Mouse (Mus musculus): ENCODE data around the gene Elp1. TPM values are rescaled to one million over a fixed set of nuclear protein-coding genes. Genes with fewer than 3 reads are reported as not detected.

The Elp1 gene
- 19.5 and 21.1 TPM in 2 replicates for polyA plus RNA-seq (2021; fragmentation: Nextera tagmentation)
- long read RNA-seq, experiment 1, full-length matches to known transcripts: 5 of 76 reads
- long read RNA-seq, experiment 1, partial matches to known transcripts: 67 of 76 reads
- long read RNA-seq, experiment 1, other reads (novel, unspliced or antisense): 4 of 76 reads
- long read RNA-seq, experiment 2, full-length matches to known transcripts: 60 of 173 reads
- long read RNA-seq, experiment 2, partial matches to known transcripts: 99 of 173 reads
- long read RNA-seq, experiment 2, other reads (novel, unspliced or antisense): 14 of 173 reads

GRCm38 (mm10) chr4:56801907-56802668 lies at the start of gene Elp1, which contains the start of gene Fam206a:
Elp1 (minus strand) TSS chr4:56802331.
Fam206a (plus strand) TSS chr4:56802345.

GRCm38 (mm10) chr4:56743363-56744195 lies 58.6 kb downstream of the Elp1 start, which contains the start of gene Actl7a:
Actl7a (plus strand) TSS chr4:56743413.

GRCm38 (mm10) chr4:56741041-56741493 lies 61.1 kb downstream of the Elp1 start, which contains the start of gene Actl7b:
Actl7b (minus strand) TSS chr4:56741443.

GRCm38 (mm10) chr4:56740020-56740485 lies 62.1 kb downstream of the Elp1 start, which contains the start of gene Gm26657:
Gm26657 (plus strand) TSS chr4:56740070.

Other genes with a start within 250 kb of the Elp1 start
- not detected in 2 replicates for gene Gm26657, start 62.3 kb downstream of the Elp1 start, polyA plus RNA-seq (2021; fragmentation: Nextera tagmentation)
- gene Actl7b, start 60.9 kb downstream of the Elp1 start, polyA plus RNA-seq (2021; fragmentation: Nextera tagmentation): not detected in 2 replicates
- gene Actl7a, start 58.9 kb downstream of the Elp1 start, polyA plus RNA-seq (2021; fragmentation: Nextera tagmentation): not detected in 2 replicates
- 7.7 and 9.0 TPM in 2 replicates for gene Fam206a, start within 50 bp of the Elp1 start, polyA plus RNA-seq (2021; fragmentation: Nextera tagmentation)
- gene Ctnnal1, start 62.9 kb upstream of the Elp1 start, polyA plus RNA-seq (2021; fragmentation: Nextera tagmentation): 4.2 and 9.2 TPM in 2 replicates
- 4.4 and 5.2 TPM in 2 replicates for gene Tmem245, start 145.1 kb upstream of the Elp1 start, polyA plus RNA-seq (2021; fragmentation: Nextera tagmentation)
- gene Frrs1l, start 188.1 kb upstream of the Elp1 start, polyA plus RNA-seq (2021; fragmentation: Nextera tagmentation): 26.0 and 27.3 TPM in 2 replicates

All from layer of hippocampus, adult 6 months (tissue).